Mouse (Mus musculus) ovary, adult 18-20 months (tissue): Measurements from ENCODE around the gene 1700020N01Rik.

ENCODE experiments used
- DNase-seq: peaks from one replicate; pipeline ENCODE4 v3.0.0; 2022; ENCODE audit warnings: low spot score, mixed read lengths

The 1700020N01Rik gene

GRCm38 (mm10) chr10:21604476-21604875, 11.5 kb downstream of the 1700020N01Rik start:
- no peak for DNase-seq

- DNase-seq = peak; percentile 5
Measured at GRCm38 (mm10) chr10:21605011-21605571, 12.1 kb downstream of the 1700020N01Rik start.

- no peak for DNase-seq
Measured at GRCm38 (mm10) chr10:21605601-21606000, 12.7 kb downstream of the 1700020N01Rik start.

- no peak for DNase-seq
Measured at GRCm38 (mm10) chr10:21606931-21607330, 14.0 kb downstream of the 1700020N01Rik start.

- DNase-seq = peak; percentile 19
Measured at GRCm38 (mm10) chr10:21609583-21609982, 16.6 kb downstream of the 1700020N01Rik start.

GRCm38 (mm10) chr10:21613021-21613860, 20.3 kb downstream of the 1700020N01Rik start:
- DNase-seq = no peak

- no peak for DNase-seq
Measured at GRCm38 (mm10) chr10:21614520-21614919, 21.6 kb downstream of the 1700020N01Rik start.

GRCm38 (mm10) chr10:21618745-21619508, 26.0 kb downstream of the 1700020N01Rik start:
- DNase-seq = no peak

GRCm38 (mm10) chr10:21622065-21622464, 29.1 kb downstream of the 1700020N01Rik start:
- DNase-seq = no peak

- DNase-seq = peak; percentile 20
Measured at GRCm38 (mm10) chr10:21628555-21628954, 35.6 kb downstream of the 1700020N01Rik start.

- DNase-seq = no peak
Measured at GRCm38 (mm10) chr10:21629031-21629740, 36.2 kb downstream of the 1700020N01Rik start.

- DNase-seq = no peak
Measured at GRCm38 (mm10) chr10:21631481-21631880, 38.5 kb downstream of the 1700020N01Rik start.

GRCm38 (mm10) chr10:21632687-21633086, 39.7 kb downstream of the 1700020N01Rik start:
- no peak for DNase-seq

GRCm38 (mm10) chr10:21635988-21636710, 43.2 kb downstream of the 1700020N01Rik start:
- no peak for DNase-seq

GRCm38 (mm10) chr10:21636711-21637081, 43.8 kb downstream of the 1700020N01Rik start:
- no peak for DNase-seq

- DNase-seq = no peak
Measured at GRCm38 (mm10) chr10:21651388-21651787, 58.4 kb downstream of the 1700020N01Rik start.

GRCm38 (mm10) chr10:21652426-21653345, 59.7 kb downstream of the 1700020N01Rik start:
- DNase-seq = no peak

- DNase-seq = no peak
Measured at GRCm38 (mm10) chr10:21653469-21653868, 60.5 kb downstream of the 1700020N01Rik start.

GRCm38 (mm10) chr10:21659576-21660246, 66.8 kb downstream of the 1700020N01Rik start:
- no peak for DNase-seq

- DNase-seq = no peak
Measured at GRCm38 (mm10) chr10:21668976-21669375, 76.0 kb downstream of the 1700020N01Rik start.
